Mouse (Mus musculus) liver, postnatal 0 days (tissue): Measurements from ENCODE around the gene Dgkg. TPM values are rescaled to one million over a fixed set of nuclear protein-coding genes. Genes with fewer than 3 reads are reported as not detected.
A peak's percentile ranks its signal among the peaks of the same experiment; 100 is the strongest.

Source experiments
- ATAC-seq: fragments of 200-750 bp; cut with Nextera tagmentation; 2 replicates; pipeline ENCODE4 v1.8.0; 2017; ENCODE audit warnings: mild to moderate bottlenecking, moderate library complexity
- DNase-seq: peaks from one replicate; pipeline ENCODE4 v3.0.0-alpha.2; 2016
- H3K27ac ChIP-seq: fragments of 300-500 bp; sonication (generic); 2 replicates; pipeline ENCODE4 v1.5.1; 2014; ENCODE audit warnings: antibody characterized with exemption, moderate library complexity, mild to moderate bottlenecking, low read depth
- H3K27me3 ChIP-seq: fragments of 300-500 bp; sonication (generic); 2 replicates; pipeline ENCODE4 v1.6.1; 2014; ENCODE audit warnings: low read length, control low read depth, mixed read lengths; ENCODE audit not compliant: insufficient read depth
- H3K36me3 ChIP-seq: fragments of 300-500 bp; sonication (generic); replicated peaks from 2 replicates; pipeline ENCODE4 v1.6.1; 2014; ENCODE audit warnings: mild to moderate bottlenecking, control low read depth, low read length, moderate library complexity, mixed read lengths; ENCODE audit not compliant: insufficient read depth
- H3K4me1 ChIP-seq: fragments of 300-500 bp; sonication (generic); 2 replicates; pipeline ENCODE4 v1.6.1; 2014; ENCODE audit warnings: antibody characterized with exemption, mild to moderate bottlenecking, control low read depth; ENCODE audit not compliant: insufficient read depth
- H3K4me2 ChIP-seq: fragments of 300-500 bp; sonication (generic); 2 replicates; pipeline ENCODE4 v1.6.1; 2014; ENCODE audit warnings: low read depth, mild to moderate bottlenecking, low read length, moderate library complexity, mixed read lengths
- H3K4me3 ChIP-seq: fragments of 300-500 bp; sonication (generic); 2 replicates; pipeline ENCODE4 v1.5.1; 2014; ENCODE audit warnings: low read depth, low read length
- H3K9ac ChIP-seq: fragments of 300-500 bp; sonication (generic); replicated peaks from 2 replicates; pipeline ENCODE4 v1.6.1; 2014; ENCODE audit warnings: mild to moderate bottlenecking, moderate library complexity
- H3K9me3 ChIP-seq: fragments of 300-500 bp; sonication (generic); 2 replicates; pipeline ENCODE4 v1.6.1; 2016; ENCODE audit warnings: mild to moderate bottlenecking, control low read depth, low read length, mixed read lengths
- CTCF ChIP-seq: sonication (generic); IDR thresholded peaks from 2 replicates; pipeline ENCODE4 v1.5.1; 2016; ENCODE audit warnings: antibody characterized with exemption, low read depth
- EP300 ChIP-seq: IDR thresholded peaks from 2 replicates; pipeline ENCODE4 v1.6.1; 2016; ENCODE audit warnings: antibody characterized with exemption, low read depth, mild to moderate bottlenecking
- WGBS: fragments of 180-500 bp; shearing (Covaris S2); extraction: QIAGEN DNeasy Blood & Tissue Kit; methylation state at CpG from one replicate; pipeline ENCODE4 v1.1.7; 2014; ENCODE audit not compliant: insufficient replicate concordance; 5-methylcytosine and 5-hydroxymethylcytosine counted together
- polyA plus RNA-seq: library from polyadenylated mRNA; unstranded; fragments of >200 nt; fragmentation: Nextera tagmentation; extraction: Ambion mirVana; gene quantifications from 2 replicates; pipeline ENCODE4 v1.2.1, GENCODE M21; 2015

Gene Dgkg
- polyA plus RNA-seq, 1 experiment from 2014 or later, result 0.93 TPM

GRCm38 (mm10) chr16:22547741-22548140, 109.3 kb downstream of the Dgkg start:
- peak; percentile 21; the same call in 1 of the 2 replicates for ATAC-seq
- H3K27ac ChIP-seq, result no peak overlapping the region

GRCm38 (mm10) chr16:22545799-22546198, 111.2 kb downstream of the Dgkg start:
- DNase-seq, result no peak
- Histone ChIP-seq H3K36me3 (no peaks in the 10 kb centered on the region), H3K27ac (peak overlapping the region; percentile 48; the same call in 1 of the 2 replicates), H3K9ac (no peak overlapping the region; the same call in 1 of the 2 replicates), H3K4me1 (peaks cover 16% of the 10 kb centered on the region), H3K4me2 (no peak overlapping the region), H3K9me3 (no peaks in the 10 kb centered on the region), H3K27me3 (no peaks in the 10 kb centered on the region), H3K4me3 (no peak overlapping the region)
- TF ChIP-seq EP300, result no peak
- no peak for TF ChIP-seq CTCF
- 39% methylated on average over 8 of the region's 8 CpGs for WGBS
- ATAC-seq, result no peak

More at GRCm38 (mm10) chr16:22547741-22548140, 109.3 kb downstream of the Dgkg start:
- Histone ChIP-seq H3K9me3 (no peaks in the 10 kb centered on the region), H3K9ac (no peak overlapping the region), H3K27me3 (no peaks in the 10 kb centered on the region), H3K4me2 (peak overlapping the region; percentile 88), H3K4me3 (peak overlapping the region; percentile 47), H3K4me1 (peaks cover 16% of the 10 kb centered on the region), H3K36me3 (no peaks in the 10 kb centered on the region)
- WGBS, result 43% methylated on average over 10 of the region's 10 CpGs
- DNase-seq, result no peak
- no peak for TF ChIP-seq EP300
- no peak for TF ChIP-seq CTCF

GRCm38 (mm10) chr16:22545016-22545561, 111.9 kb downstream of the Dgkg start:
- Histone ChIP-seq H3K27me3 (no peaks in the 10 kb centered on the region), H3K27ac (peak overlapping the region; percentile 48; the same call in 1 of the 2 replicates), H3K9ac (no peak overlapping the region), H3K4me1 (peaks cover 16% of the 10 kb centered on the region), H3K4me2 (no peak overlapping the region), H3K4me3 (no peak overlapping the region), H3K9me3 (no peaks in the 10 kb centered on the region), H3K36me3 (no peaks in the 10 kb centered on the region)
- WGBS, result 15% methylated on average over 3 of the region's 3 CpGs
- DNase-seq (no peak), ATAC-seq (no peak)
- no peak for TF ChIP-seq CTCF
- TF ChIP-seq EP300, result no peak

- Histone ChIP-seq H3K9me3 (no peaks in the 10 kb centered on the region), H3K27ac (no peak overlapping the region), H3K9ac (no peak overlapping the region), H3K4me2 (no peak overlapping the region), H3K36me3 (no peaks in the 10 kb centered on the region), H3K4me3 (no peak overlapping the region), H3K4me1 (peaks cover 7% of the 10 kb centered on the region), H3K27me3 (no peaks in the 10 kb centered on the region)
- no peak for TF ChIP-seq EP300
- TF ChIP-seq CTCF, result no peak
- DNase-seq (no peak), ATAC-seq (no peak)
- WGBS, result 66% methylated on average over 6 of the region's 6 CpGs
Observed at GRCm38 (mm10) chr16:22542691-22543141, 114.3 kb downstream of the Dgkg start.

GRCm38 (mm10) chr16:22539275-22539674, 117.7 kb downstream of the Dgkg start:
- no peak for DNase-seq
- H3K4me1 ChIP-seq, result no peaks in the 10 kb centered on the region
- no peak for ATAC-seq
- TF ChIP-seq EP300 (no peak), CTCF (no peak)
- H3K27ac ChIP-seq, result no peak overlapping the region
- no peaks in the 10 kb centered on the region for H3K9me3 ChIP-seq
- no peak overlapping the region for H3K9ac ChIP-seq
- no peak overlapping the region for H3K4me3 ChIP-seq
- WGBS, result 54% methylated on average over 6 of the region's 6 CpGs
- no peaks in the 10 kb centered on the region for H3K36me3 ChIP-seq
- H3K4me2 ChIP-seq, result no peak overlapping the region
- H3K27me3 ChIP-seq, result no peaks in the 10 kb centered on the region

- no peaks in the 10 kb centered on the region for H3K4me1 ChIP-seq
- H3K9ac ChIP-seq, result no peak overlapping the region
- H3K27me3 ChIP-seq, result no peaks in the 10 kb centered on the region
- no peak overlapping the region for H3K4me2 ChIP-seq
- no peak for DNase-seq
- no peaks in the 10 kb centered on the region for H3K36me3 ChIP-seq
- H3K4me3 ChIP-seq, result no peak overlapping the region
- 69% methylated on average over 8 of the region's 8 CpGs for WGBS
- TF ChIP-seq EP300, result no peak
- no peak for TF ChIP-seq CTCF
- H3K9me3 ChIP-seq, result no peaks in the 10 kb centered on the region
- no peak for ATAC-seq
- no peak overlapping the region for H3K27ac ChIP-seq
Observed at GRCm38 (mm10) chr16:22536581-22537160, 120.3 kb downstream of the Dgkg start.
